Mouse (Mus musculus) kidney, embryonic 15.5 days (tissue): ENCODE measurements around the gene Erich4. TPM values are rescaled to one million over a fixed set of nuclear protein-coding genes. Genes with fewer than 3 reads are reported as not detected.

Source experiments
- ATAC-seq: fragments of 200-750 bp; cut with Nextera tagmentation; replicated peaks from 2 replicates; pipeline ENCODE4 v1.8.0; 2017; ENCODE audit warnings: moderate TSS enrichment; ENCODE audit not compliant: low FRiP score
- H3K27ac ChIP-seq: fragments of 300-500 bp; sonication (generic); 2 replicates; pipeline ENCODE4 v1.5.1; 2015; ENCODE audit warnings: mild to moderate bottlenecking, inconsistent platforms
- H3K27me3 ChIP-seq: fragments of 300-500 bp; sonication (generic); 2 replicates; pipeline ENCODE4 v1.6.1; 2015; ENCODE audit warnings: inconsistent platforms
- H3K36me3 ChIP-seq: fragments of 300-500 bp; sonication (generic); 2 replicates; pipeline ENCODE4 v1.6.1; 2015; ENCODE audit warnings: inconsistent platforms
- H3K4me1 ChIP-seq: fragments of 300-500 bp; sonication (generic); 2 replicates; pipeline ENCODE4 v1.6.1; 2015; ENCODE audit warnings: inconsistent platforms
- H3K4me2 ChIP-seq: fragments of 300-500 bp; sonication (generic); 2 replicates; pipeline ENCODE4 v1.6.1; 2015; ENCODE audit warnings: moderate library complexity, mild to moderate bottlenecking, inconsistent platforms
- H3K4me3 ChIP-seq: fragments of 300-500 bp; sonication (generic); replicated peaks from 2 replicates; pipeline ENCODE4 v1.5.1; 2015; ENCODE audit warnings: mild to moderate bottlenecking, inconsistent platforms
- H3K9ac ChIP-seq: fragments of 300-500 bp; sonication (generic); 2 replicates; pipeline ENCODE4 v1.6.1; 2015; ENCODE audit warnings: mild to moderate bottlenecking, inconsistent platforms
- H3K9me3 ChIP-seq: fragments of 300-500 bp; sonication (generic); replicated peaks from 2 replicates; pipeline ENCODE4 v1.6.1; 2016; ENCODE audit warnings: inconsistent platforms
- WGBS: fragments of 180-500 bp; shearing (Covaris S2); methylation state at CpG from one replicate; pipeline ENCODE4 v1.1.7; 2015; ENCODE audit warnings: mixed read lengths; 5-methylcytosine and 5-hydroxymethylcytosine counted together
- polyA plus RNA-seq: library from polyadenylated mRNA; unstranded; fragments of >200 nt; fragmentation: Nextera tagmentation; extraction: Ambion mirVana; gene quantifications from 2 replicates; pipeline ENCODE4 v1.2.1, GENCODE M21; 2015

Gene Erich4
- 3.1 and 3.5 TPM in 2 replicates for polyA plus RNA-seq

GRCm38 (mm10) chr7:25615706-25616011, at the start of gene Erich4:
Gene Erich4, minus strand, starts transcription at chr7:25615892.
- Histone ChIP-seq H3K4me2 (no peak within 1 kb of the TSS), H3K27me3 (no peaks in the 10 kb centered on the region), H3K27ac (no peak within 1 kb of the TSS), H3K9me3 (no peaks in the 10 kb centered on the region), H3K4me1 (peaks cover 10% of the 10 kb centered on the region), H3K4me3 (no peak within 1 kb of the TSS), H3K36me3 (peaks cover under 1% of the 10 kb centered on the region; the same call in 1 of the 2 replicates), H3K9ac (no peak within 1 kb of the TSS)
- no peak for ATAC-seq
- WGBS, result 77% methylated on average over 5 of the region's 5 CpGs

DNA sequence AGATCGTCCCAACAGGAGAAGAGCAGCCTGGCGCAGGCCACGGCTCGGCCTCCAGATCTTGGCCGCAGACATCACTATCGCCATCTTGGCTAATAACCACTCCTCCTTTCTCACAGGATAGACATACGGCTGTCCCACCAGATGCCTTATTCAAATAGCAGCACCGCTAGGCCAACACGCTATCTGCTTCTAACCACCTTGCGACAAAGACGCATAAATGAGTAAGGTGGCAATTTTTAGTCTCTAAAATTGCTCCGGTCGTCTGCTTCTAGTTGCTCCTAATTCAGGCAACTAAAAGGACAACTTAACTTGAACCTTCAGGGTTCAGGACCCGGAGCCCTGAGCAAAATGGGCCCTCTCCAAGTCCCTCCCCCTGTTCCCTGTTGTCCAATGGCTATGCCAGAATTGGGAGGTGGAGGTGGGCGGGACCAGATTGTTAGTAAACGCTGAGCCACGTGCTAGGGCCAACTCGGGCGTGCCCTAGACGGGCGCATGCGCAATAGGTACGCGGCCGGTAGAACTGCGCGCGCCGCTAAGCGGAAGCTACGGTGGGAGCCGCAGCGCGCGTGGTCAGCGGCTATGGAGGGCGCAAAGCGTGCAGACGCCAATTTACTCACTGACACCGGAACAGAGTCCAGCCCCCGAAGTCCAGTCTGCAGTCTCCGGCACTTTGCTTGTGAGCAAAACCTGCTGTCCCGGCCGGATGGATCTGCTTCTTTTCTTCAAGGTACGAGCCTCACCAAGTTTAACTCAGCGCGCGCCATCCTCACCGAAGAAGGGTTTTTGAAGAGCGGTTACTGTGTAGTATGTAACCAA, 43.2 kb upstream of the Erich4 start, which contains the start of the genes Bckdha and Exosc5:
TSS of gene Bckdha (minus strand) at position 325 of the 816 bp plus-strand sequence.
TSS of gene Exosc5 (plus strand) at position 508 of the 816 bp plus-strand sequence.
- Histone ChIP-seq H3K4me1 (peaks cover 32% of the 10 kb centered on the region), H3K36me3 (peaks cover 28% of the 10 kb centered on the region), H3K4me3 (peak within 1 kb of the TSS; percentile 72), H3K4me2 (peak within 1 kb of the TSS; percentile 84), H3K9me3 (no peaks in the 10 kb centered on the region), H3K27me3 (no peaks in the 10 kb centered on the region), H3K27ac (peak within 1 kb of the TSS; percentile 82), H3K9ac (peak within 1 kb of the TSS; percentile 72)
- peak; percentile 99 for ATAC-seq
- under 1% methylated on average over 50 of the region's 50 CpGs for WGBS

DNA sequence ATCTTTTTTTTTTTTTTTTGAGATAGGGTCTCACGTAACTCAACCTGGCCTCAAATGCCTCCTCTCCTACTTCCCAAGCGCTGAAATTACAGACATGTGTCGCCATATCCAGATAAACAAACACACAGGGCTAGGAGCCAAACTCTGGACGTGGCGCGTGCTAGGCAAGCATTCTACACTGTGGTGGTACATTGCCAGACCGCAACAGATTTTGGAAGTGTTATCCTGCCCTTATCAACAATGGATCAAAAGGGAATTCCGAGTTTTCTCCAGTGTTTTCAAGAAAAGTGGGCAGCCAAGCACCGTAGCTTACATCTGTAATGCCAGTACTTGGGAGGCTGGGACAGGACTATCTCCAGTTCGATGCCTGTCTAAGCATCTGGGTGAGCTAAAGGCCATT, 42.1 kb upstream of the Erich4 start:
- peaks cover 32% of the 10 kb centered on the region for H3K4me1 ChIP-seq
- no peak overlapping the region for H3K27ac ChIP-seq
- H3K4me2 ChIP-seq, result peak overlapping the region; percentile 84
- no peaks in the 10 kb centered on the region for H3K9me3 ChIP-seq
- ATAC-seq, result no peak
- no peaks in the 10 kb centered on the region for H3K27me3 ChIP-seq
- H3K36me3 ChIP-seq, result peaks cover 17% of the 10 kb centered on the region
- peak overlapping the region; percentile 72 for H3K4me3 ChIP-seq
- 35% methylated on average over 10 of the region's 10 CpGs for WGBS
- H3K9ac ChIP-seq, result peak overlapping the region; percentile 72

- H3K9ac ChIP-seq, result no peak overlapping the region
- H3K4me3 ChIP-seq, result no peak overlapping the region
- no peak overlapping the region for H3K4me2 ChIP-seq
- H3K4me1 ChIP-seq, result peaks cover 32% of the 10 kb centered on the region
- no peaks in the 10 kb centered on the region for H3K27me3 ChIP-seq
- ATAC-seq, result no peak
- 76% methylated on average over 11 of the region's 11 CpGs for WGBS
- H3K36me3 ChIP-seq, result no peaks in the 10 kb centered on the region; the same call in 1 of the 2 replicates
- H3K27ac ChIP-seq, result no peak overlapping the region
- no peaks in the 10 kb centered on the region for H3K9me3 ChIP-seq
Measured at GRCm38 (mm10) chr7:25655601-25656428, 40.1 kb upstream of the Erich4 start.

DNA sequence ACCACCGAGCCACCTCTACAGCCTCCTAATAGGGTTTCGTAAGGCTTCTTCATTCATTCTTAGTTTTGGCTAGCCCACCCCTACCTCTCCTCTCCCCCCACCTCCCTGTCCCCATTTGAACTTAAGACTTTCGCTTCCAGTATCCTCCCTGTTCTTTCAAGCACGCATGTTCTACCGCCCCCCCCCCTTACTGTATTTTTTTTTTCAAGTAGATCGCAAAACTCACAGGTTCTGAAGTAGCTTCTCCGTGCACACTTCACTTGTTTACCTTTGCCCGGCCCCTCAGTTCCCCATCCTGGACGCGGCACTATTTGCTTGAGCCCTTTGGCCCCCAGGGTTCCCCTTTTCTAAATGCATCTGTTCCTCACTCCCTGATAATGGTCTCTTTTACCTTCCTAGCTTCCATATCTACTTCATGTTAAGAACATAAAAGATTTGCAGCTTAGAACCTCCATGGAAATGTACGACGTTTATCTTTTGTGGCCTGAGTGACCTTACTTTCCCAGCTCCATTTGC, 36.6 kb upstream of the Erich4 start:
- WGBS, result 88% methylated on average over 12 of the region's 12 CpGs
- Histone ChIP-seq H3K36me3 (no peaks in the 10 kb centered on the region; the same call in 1 of the 2 replicates), H3K9me3 (no peaks in the 10 kb centered on the region), H3K4me1 (peaks cover 11% of the 10 kb centered on the region), H3K9ac (no peak overlapping the region), H3K27ac (no peak overlapping the region), H3K4me3 (no peak overlapping the region), H3K27me3 (no peaks in the 10 kb centered on the region), H3K4me2 (no peak overlapping the region)
- no peak for ATAC-seq

- Histone ChIP-seq H3K27me3 (no peaks in the 10 kb centered on the region), H3K36me3 (no peaks in the 10 kb centered on the region; the same call in 1 of the 2 replicates), H3K4me1 (peaks cover under 1% of the 10 kb centered on the region; the same call in 1 of the 2 replicates), H3K4me3 (no peak overlapping the region), H3K27ac (no peak overlapping the region), H3K4me2 (no peak overlapping the region), H3K9ac (no peak overlapping the region), H3K9me3 (no peaks in the 10 kb centered on the region)
- no peak for ATAC-seq
- WGBS, result 89% methylated on average over 8 of the region's 8 CpGs
Measured at GRCm38 (mm10) chr7:25651281-25651680, 35.6 kb upstream of the Erich4 start.

- no peaks in the 10 kb centered on the region for H3K27me3 ChIP-seq
- peaks cover 7% of the 10 kb centered on the region for H3K4me1 ChIP-seq
- no peak overlapping the region for H3K9ac ChIP-seq
- H3K9me3 ChIP-seq, result no peaks in the 10 kb centered on the region
- no peak overlapping the region for H3K4me3 ChIP-seq
- no peak overlapping the region for H3K27ac ChIP-seq
- H3K36me3 ChIP-seq, result no peaks in the 10 kb centered on the region; the same call in 1 of the 2 replicates
- no peak overlapping the region for H3K4me2 ChIP-seq
- ATAC-seq, result no peak
- WGBS, result 79% methylated on average over 5 of the region's 5 CpGs
Measured at GRCm38 (mm10) chr7:25649839-25650238, 34.1 kb upstream of the Erich4 start.

DNA sequence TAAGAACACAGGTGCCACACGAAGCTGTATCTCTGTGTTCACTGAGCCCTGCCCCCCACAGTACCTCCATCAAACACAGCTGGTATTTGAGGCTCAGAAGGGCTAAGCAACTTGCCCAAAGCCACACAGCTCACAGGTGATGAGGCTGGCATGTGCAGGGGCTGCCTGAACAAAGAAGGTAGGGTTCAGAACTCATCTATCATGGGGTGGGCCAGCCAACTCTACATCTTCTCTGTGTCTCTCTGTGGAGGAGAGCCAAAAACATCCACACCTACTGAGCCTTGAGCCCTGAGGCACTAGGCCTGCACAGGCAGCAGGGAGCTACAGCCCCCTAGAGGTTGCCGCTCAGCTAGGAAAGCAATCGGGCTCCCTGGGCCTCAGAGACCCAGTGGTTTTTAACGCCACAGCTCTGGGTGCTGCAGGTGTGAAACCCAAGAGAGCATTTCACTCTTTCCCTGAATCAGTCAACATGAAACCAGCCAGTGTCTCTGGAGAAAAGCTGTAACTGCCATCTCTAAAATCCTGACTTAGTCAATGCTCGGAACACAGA, 32.0 kb upstream of the Erich4 start:
- no peak for ATAC-seq

GRCm38 (mm10) chr7:25645074-25645473, 29.4 kb upstream of the Erich4 start:
- H3K27me3 ChIP-seq, result no peaks in the 10 kb centered on the region
- no peak overlapping the region for H3K4me2 ChIP-seq
- H3K36me3 ChIP-seq, result peaks cover 4% of the 10 kb centered on the region; the same call in 1 of the 2 replicates
- H3K9ac ChIP-seq, result no peak overlapping the region
- no peaks in the 10 kb centered on the region for H3K9me3 ChIP-seq
- peaks cover 10% of the 10 kb centered on the region for H3K4me1 ChIP-seq
- peak overlapping the region; percentile 33; the same call in 1 of the 2 replicates for H3K27ac ChIP-seq
- 0 out of 2 replicates have a peak, but pooled peaks have one; percentile 19 for ATAC-seq
- no peak overlapping the region for H3K4me3 ChIP-seq
- WGBS, result 32% methylated on average over 14 of the region's 14 CpGs

More for the DNA sequence above, 32.0 kb upstream of the Erich4 start:
- Histone ChIP-seq H3K4me2 (no peak overlapping the region), H3K9ac (no peak overlapping the region), H3K27me3 (no peaks in the 10 kb centered on the region), H3K4me3 (no peak overlapping the region), H3K9me3 (no peaks in the 10 kb centered on the region), H3K36me3 (no peaks in the 10 kb centered on the region), H3K27ac (no peak overlapping the region), H3K4me1 (peaks cover 10% of the 10 kb centered on the region)
- WGBS, result 50% methylated on average over 5 of the region's 5 CpGs

GRCm38 (mm10) chr7:25644631-25645030, 28.9 kb upstream of the Erich4 start:
- H3K9ac ChIP-seq, result no peak overlapping the region
- 39% methylated on average over 4 of the region's 4 CpGs for WGBS

GRCm38 (mm10) chr7:25644136-25644535, 28.4 kb upstream of the Erich4 start:
- Histone ChIP-seq H3K36me3 (peaks cover 12% of the 10 kb centered on the region; the same call in 1 of the 2 replicates), H3K27ac (no peak overlapping the region), H3K4me1 (peaks cover 10% of the 10 kb centered on the region), H3K4me2 (no peak overlapping the region), H3K27me3 (no peaks in the 10 kb centered on the region), H3K4me3 (no peak overlapping the region), H3K9me3 (no peaks in the 10 kb centered on the region), H3K9ac (no peak overlapping the region)
- 73% methylated on average over 10 of the region's 10 CpGs for WGBS
- no peak for ATAC-seq

More at GRCm38 (mm10) chr7:25644631-25645030, 28.9 kb upstream of the Erich4 start:
- H3K4me2 ChIP-seq, result no peak overlapping the region
- H3K27ac ChIP-seq, result 0 out of 2 replicates have a peak overlapping the region, but pooled peaks have one; percentile 33
- H3K4me1 ChIP-seq, result peaks cover 10% of the 10 kb centered on the region
- no peaks in the 10 kb centered on the region for H3K27me3 ChIP-seq
- peaks cover 8% of the 10 kb centered on the region; the same call in 1 of the 2 replicates for H3K36me3 ChIP-seq
- no peak for ATAC-seq
- no peaks in the 10 kb centered on the region for H3K9me3 ChIP-seq
- H3K4me3 ChIP-seq, result no peak overlapping the region
